ENCODE assay signal across 8 mouse cellular contexts in genomic region chr3:55782771-55783170, GRCm38 (mm10). TPM values are rescaled to one million over a fixed set of nuclear protein-coding genes. Genes with fewer than 3 reads are reported as not detected.
DNase-seq lines count a peak whose midpoint lies in the region; ATAC-seq and TF ChIP-seq lines count a peak whose summit lies in the region.

No protein-coding gene starts in this region.

- peak overlapping the region; percentile 69 for H3K4me2 ChIP-seq in heart, postnatal 0 days (ENCODE audit: low read depth, low read length)
- H3K4me2 ChIP-seq in liver, embryonic 13.5 days: peak overlapping the region; percentile 51

- H3K4me1 ChIP-seq in heart, postnatal 0 days (ENCODE audit: control insufficient read depth, insufficient read depth): peaks cover 7% of the 10 kb centered on the region; the same call in 1 of the 2 replicates
- H3K4me1 ChIP-seq in liver, embryonic 13.5 days (replicated peaks): peaks cover 25% of the 10 kb centered on the region
- peaks cover 10% of the 10 kb centered on the region for H3K4me1 ChIP-seq in testis, adult 2 months (ENCODE audit: control insufficient read depth, insufficient read depth, low read length)

- no peak overlapping the region for H3K27ac ChIP-seq in heart, postnatal 0 days (ENCODE audit: low read depth)
- H3K27ac ChIP-seq in liver, embryonic 13.5 days: no peak overlapping the region
- no peak overlapping the region for H3K27ac ChIP-seq in testis, adult 2 months (ENCODE audit: control insufficient read depth, insufficient read depth, low read depth, low read length)

- TF ChIP-seq POLR2A in testis, adult 2 months (IDR thresholded peaks at IDR 0.05; ENCODE audit: control insufficient read depth, low read depth, low read length): no peak

- H3K9me3 ChIP-seq in heart, postnatal 0 days (replicated peaks; ENCODE audit: control insufficient read depth, low read length): no peaks in the 10 kb centered on the region; the same call in 1 of the 2 replicates
- no peaks in the 10 kb centered on the region for H3K9me3 ChIP-seq in liver, embryonic 13.5 days (replicated peaks)

- peak overlapping the region; percentile 49 for H3K4me3 ChIP-seq in heart, postnatal 0 days (ENCODE audit: low read depth, low read length)
- peak overlapping the region; percentile 32 for H3K4me3 ChIP-seq in liver, embryonic 13.5 days (replicated peaks)
- peak overlapping the region; percentile 7 for H3K4me3 ChIP-seq in testis, adult 2 months (ENCODE audit: control insufficient read depth, low read depth, low read length)

- TF ChIP-seq CTCF in heart, postnatal 0 days (IDR thresholded peaks at IDR 0.05; ENCODE audit: low read depth): no peak
- no peak for TF ChIP-seq CTCF in testis, adult 2 months (IDR thresholded peaks at IDR 0.05; ENCODE audit: control insufficient read depth, insufficient read depth, insufficient replicate concordance, low read depth, low read length)

- no peak for TF ChIP-seq EP300 in heart, postnatal 0 days (IDR thresholded peaks at IDR 0.05; ENCODE audit: low read depth)

- peaks cover 76% of the 10 kb centered on the region for H3K27me3 ChIP-seq in heart, postnatal 0 days (ENCODE audit: control insufficient read depth, insufficient read depth, low read length)
- peaks cover 89% of the 10 kb centered on the region for H3K27me3 ChIP-seq in liver, embryonic 13.5 days
- no peaks in the 10 kb centered on the region for H3K27me3 ChIP-seq in testis, adult 2 months (ENCODE audit: control insufficient read depth, insufficient read depth, low read length)

- WGBS in heart, postnatal 0 days: 20% methylated on average over 22 of the region's 22 CpGs
- 2% methylated on average over 22 of the region's 22 CpGs for WGBS in liver, embryonic 13.5 days (ENCODE audit: insufficient replicate concordance)

- H3K36me3 ChIP-seq in heart, postnatal 0 days (replicated peaks; ENCODE audit: control insufficient read depth, insufficient read depth, low read length): no peaks in the 10 kb centered on the region; the same call in 1 of the 2 replicates
- H3K36me3 ChIP-seq in liver, embryonic 13.5 days: no peaks in the 10 kb centered on the region
- H3K36me3 ChIP-seq in testis, adult 2 months (ENCODE audit: control insufficient read depth, insufficient read depth, low read length): no peaks in the 10 kb centered on the region

- no peak for ATAC-seq in heart, postnatal 0 days (ENCODE audit: insufficient read depth, low read depth)
- no peak for ATAC-seq in liver, embryonic 13.5 days (ENCODE audit: low read depth)

- no peak overlapping the region for H3K9ac ChIP-seq in heart, postnatal 0 days (replicated peaks; ENCODE audit: low read depth, low read length)
- no peak overlapping the region for H3K9ac ChIP-seq in liver, embryonic 13.5 days

- peak; percentile 69 to 77 for DNase-seq in cerebellum, postnatal 14 days
- no peak for DNase-seq in cerebellum, adult 9-11 months
- DNase-seq in urinary bladder, postnatal 25 days (ENCODE audit: low spot score): peak; percentile 13
- DNase-seq in urinary bladder, adult 18-20 months (ENCODE audit: low spot score in 2 of 2): no peak
- DNase-seq in heart, postnatal 0 days (ENCODE audit: low spot score): no peak
- no peak for DNase-seq in liver, embryonic 13.5 days
- DNase-seq in frontal cortex, adult 2 months (ENCODE audit: extremely low spot score in 1 of 2, low spot score in 1 of 2): no peak

RNA-seq across cellular contexts. Expression of gene Mab21l1, which starts 0.5 kb away (rescaled TPM):
- not detected in 2 replicates for total RNA-seq in heart, postnatal 0 days (2014; rRNA removed; ENCODE audit: low replicate concordance)
- 0.27 and 0.33 TPM in 2 replicates for polyA plus RNA-seq in heart, postnatal 0 days (2015; fragmentation: Nextera tagmentation; extraction: Ambion mirVana)
- polyA plus RNA-seq in liver, embryonic 13.5 days (2015; fragmentation: Nextera tagmentation; extraction: Ambion mirVana): 0.22 and 0.25 TPM in 2 replicates
- polyA plus RNA-seq in testis, adult 2 months (2012; rRNA removed): not detected in 2 replicates
- polyA plus RNA-seq in frontal cortex, adult 2 months (2012; rRNA removed): 0.63 and 1.00 TPM in 2 replicates

Comparison
In these comparisons a context has a peak if more than half of its experiments do, and no peak if none do; other contexts are left out.
1. DNase-seq: peak in cerebellum, postnatal 14 days (2 of 2) and urinary bladder, postnatal 25 days (single experiment); none in cerebellum, adult 9-11 months (single experiment), urinary bladder, adult 18-20 months (0 of 2), heart, postnatal 0 days (single experiment), liver, embryonic 13.5 days (single experiment) and frontal cortex, adult 2 months (0 of 2).
2. Peak in every context shown above with its lines, with median percentiles within 50 percentile points of each other: H3K4me3 ChIP-seq.